Mouse (Mus musculus) testis, adult 2 months (tissue): ENCODE measurements at regions not wholly inside any gene's neighbourhood (a gene's known extent, or its start where the extent isn't known, plus 50 kb on each side); places are given as distances from the start of the nearest gene placed in this dataset.
A peak's percentile ranks its signal among the peaks of the same experiment; 100 is the strongest.

Source experiments
- H3K27ac ChIP-seq: fragments of 200-500 bp; 2 replicates; pipeline ENCODE4 v1.5.1; 2012; ENCODE audit warnings: low read depth, low read length; ENCODE audit not compliant: control insufficient read depth, insufficient read depth
- H3K27me3 ChIP-seq: fragments of 200-500 bp; 2 replicates; pipeline ENCODE4 v1.6.1; 2012; ENCODE audit warnings: mild to moderate bottlenecking, low read length, moderate library complexity; ENCODE audit not compliant: control insufficient read depth, insufficient read depth
- H3K36me3 ChIP-seq: fragments of 200-500 bp; 2 replicates; pipeline ENCODE4 v1.6.1; 2012; ENCODE audit warnings: mild to moderate bottlenecking, low read length; ENCODE audit not compliant: control insufficient read depth, insufficient read depth
- H3K4me1 ChIP-seq: fragments of 200-500 bp; 2 replicates; pipeline ENCODE4 v1.6.1; 2012; ENCODE audit warnings: low read length; ENCODE audit not compliant: control insufficient read depth, insufficient read depth
- H3K4me3 ChIP-seq: fragments of 200-500 bp; 2 replicates; pipeline ENCODE4 v1.5.1; 2012; ENCODE audit warnings: low read depth, mild to moderate bottlenecking, low read length, moderate library complexity, mixed read lengths; ENCODE audit not compliant: control insufficient read depth
- CTCF ChIP-seq: fragments of 200-500 bp; IDR thresholded peaks from 2 replicates; pipeline ENCODE4 v1.5.1; 2012; ENCODE audit warnings: low read depth, mild to moderate bottlenecking, inconsistent platforms, low read length, moderate library complexity; ENCODE audit not compliant: control insufficient read depth, insufficient read depth, insufficient replicate concordance
- POLR2A ChIP-seq: fragments of 200-500 bp; IDR thresholded peaks from 2 replicates; pipeline ENCODE4 v1.6.1; 2012; ENCODE audit warnings: low read depth, mild to moderate bottlenecking, inconsistent platforms, low read length, moderate library complexity; ENCODE audit not compliant: control insufficient read depth

GRCm38 (mm10) chr17:45276686-45277405, 156.7 kb downstream of the Cdc5l start:
- Histone ChIP-seq H3K4me3 (no peak overlapping the region), H3K4me1 (no peaks in the 10 kb centered on the region; the same call in 1 of the 2 replicates), H3K27ac (no peak overlapping the region), H3K27me3 (no peaks in the 10 kb centered on the region), H3K36me3 (no peaks in the 10 kb centered on the region)
- TF ChIP-seq POLR2A, result no peak
- TF ChIP-seq CTCF, result no peak

DNA sequence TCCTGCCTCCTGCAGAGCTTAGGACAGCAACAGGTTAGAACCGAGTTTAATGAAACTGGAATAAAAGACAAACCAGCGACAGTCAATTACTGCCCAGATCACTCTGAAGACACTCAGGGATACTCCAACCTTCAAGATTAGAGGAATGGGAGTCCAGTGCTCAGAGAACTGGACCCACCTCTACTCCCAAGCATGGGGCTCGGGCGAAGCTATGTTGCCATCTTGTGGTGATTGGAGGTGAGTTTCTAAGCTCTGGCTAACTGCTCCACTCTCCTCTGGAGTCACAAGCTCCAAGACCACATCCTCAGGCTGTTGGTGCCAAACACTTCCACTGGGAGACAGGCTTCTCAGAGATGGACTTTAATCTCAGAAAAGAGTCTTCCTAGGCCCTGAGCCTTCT, 158.6 kb downstream of the Cdc5l start:
- no peak overlapping the region for H3K27ac ChIP-seq
- no peak for TF ChIP-seq CTCF
- TF ChIP-seq POLR2A, result no peak
- H3K27me3 ChIP-seq, result no peaks in the 10 kb centered on the region
- no peak overlapping the region for H3K4me3 ChIP-seq
- H3K4me1 ChIP-seq, result no peaks in the 10 kb centered on the region; the same call in 1 of the 2 replicates
- no peaks in the 10 kb centered on the region for H3K36me3 ChIP-seq

- no peaks in the 10 kb centered on the region for H3K36me3 ChIP-seq
- peaks cover 8% of the 10 kb centered on the region for H3K4me1 ChIP-seq
- H3K4me3 ChIP-seq, result no peak overlapping the region
- H3K27me3 ChIP-seq, result no peaks in the 10 kb centered on the region
- no peak for TF ChIP-seq POLR2A
- TF ChIP-seq CTCF, result no peak
- no peak overlapping the region for H3K27ac ChIP-seq
These were observed 166.8 kb downstream of the Cdc5l start for GRCm38 (mm10) chr17:45266776-45267175.

- TF ChIP-seq CTCF, result no peak
- TF ChIP-seq POLR2A, result no peak
- H3K4me3 ChIP-seq, result no peak overlapping the region
- H3K36me3 ChIP-seq, result no peaks in the 10 kb centered on the region
- H3K4me1 ChIP-seq, result peaks cover 8% of the 10 kb centered on the region
- H3K27ac ChIP-seq, result no peak overlapping the region
- H3K27me3 ChIP-seq, result no peaks in the 10 kb centered on the region
These were observed 167.9 kb downstream of the Cdc5l start for GRCm38 (mm10) chr17:45265587-45265986.

DNA sequence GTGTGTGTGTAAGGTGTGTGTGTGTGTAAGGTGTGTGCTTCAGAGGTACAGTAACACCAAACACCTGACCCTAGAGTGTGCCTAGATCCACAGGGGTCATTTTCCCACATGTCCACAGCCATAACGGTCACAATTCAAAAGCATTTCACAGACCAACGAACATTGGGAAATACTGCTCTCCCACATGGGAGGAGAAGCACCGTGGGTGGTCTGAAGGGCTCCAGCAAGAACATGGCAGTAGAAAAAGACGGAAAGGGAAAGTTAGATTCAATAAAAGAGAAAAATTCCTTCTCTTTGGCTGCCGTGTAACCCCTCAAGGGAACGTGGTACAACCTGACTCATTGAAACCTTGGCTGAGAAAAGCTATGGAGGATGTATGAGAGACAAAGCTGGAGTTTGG, 169.1 kb downstream of the Cdc5l start:
- no peaks in the 10 kb centered on the region for H3K27me3 ChIP-seq
- peaks cover 9% of the 10 kb centered on the region for H3K4me1 ChIP-seq
- TF ChIP-seq CTCF (no peak), POLR2A (no peak)

DNA sequence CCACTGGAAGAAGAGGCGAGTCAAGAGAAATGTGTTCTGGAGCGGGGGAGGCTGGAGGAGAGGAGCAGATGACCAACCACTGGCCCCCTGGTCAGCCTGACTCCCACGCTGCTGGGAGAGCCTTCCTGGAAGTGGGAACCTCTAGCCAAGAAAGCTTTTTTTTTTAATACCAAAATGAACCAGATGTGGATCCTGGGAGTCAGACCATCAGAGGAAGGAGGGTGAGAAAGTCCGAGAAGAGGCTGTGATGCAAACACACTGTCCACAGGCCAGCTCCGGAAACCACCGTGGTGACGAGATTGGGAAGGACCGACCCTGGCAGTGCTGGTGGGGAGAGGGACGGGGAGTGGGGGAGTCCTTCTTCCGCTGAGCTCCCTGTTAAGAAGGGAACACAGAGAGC, 173.1 kb downstream of the Cdc5l start:
- Histone ChIP-seq H3K27ac (no peak overlapping the region), H3K36me3 (no peaks in the 10 kb centered on the region), H3K4me1 (peaks cover 7% of the 10 kb centered on the region), H3K4me3 (peak overlapping the region; percentile 40), H3K27me3 (no peaks in the 10 kb centered on the region)
- TF ChIP-seq POLR2A, result no peak
- no peak for TF ChIP-seq CTCF

More for the DNA sequence above, 169.1 kb downstream of the Cdc5l start:
- Histone ChIP-seq H3K36me3 (no peaks in the 10 kb centered on the region), H3K27ac (no peak overlapping the region), H3K4me3 (no peak overlapping the region)

- Histone ChIP-seq H3K4me1 (peaks cover 5% of the 10 kb centered on the region), H3K36me3 (no peaks in the 10 kb centered on the region), H3K27me3 (no peaks in the 10 kb centered on the region), H3K4me3 (no peak overlapping the region), H3K27ac (no peak overlapping the region)
- TF ChIP-seq POLR2A (no peak), CTCF (no peak)
These were observed 175.5 kb downstream of the Cdc5l start for GRCm38 (mm10) chr17:45258007-45258406.
